Mouse (Mus musculus) liver, adult 2 months (tissue): ENCODE results near the gene Kpna1. TPM values are rescaled to one million over a fixed set of nuclear protein-coding genes. Genes with fewer than 3 reads are reported as not detected.
"Not testable (repeated sequence)": the region's sequence is repeated elsewhere in the genome, so short reads cannot be mapped to it uniquely, and the experiment has no call there.

ENCODE experiments used
- DNase-seq: peaks from one replicate; pipeline ENCODE4 v3.0.0-alpha.2; 2011; ENCODE audit warnings: low read depth, low spot score; ENCODE audit errors: extremely low read depth
- H3K27ac ChIP-seq: fragments of 200-500 bp; replicated peaks from 2 replicates; pipeline ENCODE4 v1.5.1; 2012; ENCODE audit warnings: low read depth, mild to moderate bottlenecking, control low read depth, inconsistent platforms, low read length; ENCODE audit not compliant: insufficient read depth
- H3K27me3 ChIP-seq: fragments of 200-500 bp; 2 replicates; pipeline ENCODE4 v1.6.1; 2012; ENCODE audit warnings: mild to moderate bottlenecking, moderate library complexity, low read length, inconsistent platforms; ENCODE audit not compliant: control insufficient read depth, insufficient read depth
- H3K36me3 ChIP-seq: fragments of 200-500 bp; 2 replicates; pipeline ENCODE4 v1.6.1; 2012; ENCODE audit warnings: low read length, inconsistent platforms; ENCODE audit not compliant: control insufficient read depth, insufficient read depth
- H3K4me1 ChIP-seq: fragments of 200-500 bp; 2 replicates; pipeline ENCODE4 v1.6.1; 2011; ENCODE audit warnings: low read length; ENCODE audit not compliant: control insufficient read depth, insufficient read depth
- H3K4me3 ChIP-seq: fragments of 200-500 bp; 2 replicates; pipeline ENCODE4 v1.5.1; 2011; ENCODE audit warnings: low read depth, mild to moderate bottlenecking, control low read depth, low read length, moderate library complexity; ENCODE audit not compliant: insufficient read depth
- H3K79me2 ChIP-seq: fragments of 200-500 bp; 2 replicates; pipeline ENCODE4 v1.6.1; 2012; ENCODE audit warnings: inconsistent platforms, mild to moderate bottlenecking, low read length, moderate library complexity; ENCODE audit not compliant: control insufficient read depth, insufficient read depth
- H3K9ac ChIP-seq: fragments of 200-500 bp; 2 replicates; pipeline ENCODE4 v1.6.1; 2012; ENCODE audit warnings: low read depth, mild to moderate bottlenecking, control low read depth, inconsistent platforms, low read length
- CTCF ChIP-seq: fragments of 200-500 bp; IDR thresholded peaks from 2 replicates; pipeline ENCODE4 v1.5.1; 2011; ENCODE audit warnings: low read depth, low read length, control low read depth
- POLR2A ChIP-seq: fragments of 200-500 bp; IDR thresholded peaks from 2 replicates; pipeline ENCODE4 v1.6.1; 2011; ENCODE audit warnings: low read length, control low read depth; ENCODE audit not compliant: insufficient read depth; ENCODE audit errors: extremely low read depth
- WGBS: fragments of 180-500 bp; shearing (Covaris S2); methylation state at CpG from one replicate; pipeline ENCODE4 v1.1.7; 2018; 5-methylcytosine and 5-hydroxymethylcytosine counted together
- polyA plus RNA-seq: library from polyadenylated mRNA; depleted of rRNA; stranded (reverse); fragments of >200 nt; gene quantifications from 2 replicates; pipeline ENCODE4 v1.2.3, GENCODE M21; 2012
- total RNA-seq: library from RNA; depleted of rRNA; stranded (reverse); fragments of >200 nt; gene quantifications from 2 replicates; pipeline ENCODE4 v1.2.3, GENCODE M21; 2014

Kpna1 gene
- total and polyA plus RNA-seq, 2 experiments, result 5.7 to 21.1 TPM

GRCm38 (mm10) chr16:36008396-36008795 lies 29.8 kb downstream of the Kpna1 start:
- WGBS, result 85% methylated on average over 3 of the region's 3 CpGs
- H3K4me1 ChIP-seq, result no peaks in the 10 kb centered on the region
- no peak for DNase-seq
- H3K9ac ChIP-seq, result no peak overlapping the region
- H3K4me3 ChIP-seq, result no peak overlapping the region
- no peak for TF ChIP-seq CTCF
- TF ChIP-seq POLR2A, result no peak
- H3K36me3 ChIP-seq, result peaks cover 18% of the 10 kb centered on the region
- H3K27me3 ChIP-seq, result no peaks in the 10 kb centered on the region
- no peaks in the 10 kb centered on the region; the same call in 1 of the 2 replicates for H3K79me2 ChIP-seq
- no peak overlapping the region for H3K27ac ChIP-seq

- no peak for DNase-seq
- TF ChIP-seq POLR2A (no peak), CTCF (no peak)
- Histone ChIP-seq H3K27ac (no peak overlapping the region), H3K4me3 (no peak overlapping the region), H3K27me3 (no peaks in the 10 kb centered on the region), H3K36me3 (peaks cover 40% of the 10 kb centered on the region), H3K79me2 (no peaks in the 10 kb centered on the region), H3K4me1 (no peaks in the 10 kb centered on the region), H3K9ac (no peak overlapping the region)
- WGBS, result 100% methylated on average over 1 of the region's 1 CpGs
Measured at GRCm38 (mm10) chr16:36016335-36016734, 37.8 kb downstream of the Kpna1 start.

- WGBS, result 94% methylated on average over 2 of the region's 2 CpGs
- H3K79me2 ChIP-seq, H3K4me3 ChIP-seq, H3K27ac ChIP-seq, H3K27me3 ChIP-seq, H3K9ac ChIP-seq, H3K4me1 ChIP-seq, DNase-seq: not testable (repeated sequence)
- peaks cover 47% of the 10 kb centered on the region for H3K36me3 ChIP-seq
Measured at GRCm38 (mm10) chr16:36028120-36028519, 49.6 kb downstream of the Kpna1 start.

GRCm38 (mm10) chr16:36040640-36041624 lies 62.4 kb downstream of the Kpna1 start, which contains the start of gene Wdr5b:
Gene Wdr5b (plus strand): TSS chr16:36041190.
- peak; percentile 97 for DNase-seq
- Histone ChIP-seq H3K79me2 (no peaks in the 10 kb centered on the region; the same call in 1 of the 2 replicates), H3K27me3 (no peaks in the 10 kb centered on the region), H3K27ac (peak within 1 kb of the TSS; percentile 36; the same call in 1 of the 2 replicates), H3K9ac (peak within 1 kb of the TSS; percentile 75), H3K36me3 (peaks cover 4% of the 10 kb centered on the region; the same call in 1 of the 2 replicates), H3K4me3 (peak within 1 kb of the TSS; percentile 81), H3K4me1 (peaks cover 3% of the 10 kb centered on the region; the same call in 1 of the 2 replicates)
- WGBS, result under 1% methylated on average over 39 of the region's 39 CpGs
- no peak for TF ChIP-seq CTCF
- peak; percentile 49; the same call in 1 of the 2 replicates for TF ChIP-seq POLR2A

GRCm38 (mm10) chr16:36041625-36042020 lies 63.1 kb downstream of the Kpna1 start:
- H3K27ac ChIP-seq, result peak overlapping the region; percentile 19; the same call in 1 of the 2 replicates
- H3K4me1 ChIP-seq, result peaks cover 3% of the 10 kb centered on the region; the same call in 1 of the 2 replicates
- DNase-seq, result no peak
- H3K9ac ChIP-seq, result peak overlapping the region; percentile 75
- peak overlapping the region; percentile 81 for H3K4me3 ChIP-seq
- no peak for TF ChIP-seq POLR2A
- 25% methylated on average over 11 of the region's 11 CpGs for WGBS
- peaks cover 8% of the 10 kb centered on the region; the same call in 1 of the 2 replicates for H3K36me3 ChIP-seq
- H3K27me3 ChIP-seq, result no peaks in the 10 kb centered on the region
- no peaks in the 10 kb centered on the region; the same call in 1 of the 2 replicates for H3K79me2 ChIP-seq
